Mouse (Mus musculus): ENCODE data around the gene Dnajb4.

- TF ChIP-seq CTCF (IDR thresholded peaks at IDR 0.05; ENCODE audit: borderline replicate concordance, insufficient read depth, low read length) (no peak), POLR2A (IDR thresholded peaks at IDR 0.05; ENCODE audit: low read depth, low read length) (no peak)
Observed at GRCm38 (mm10) chr3:152201181-152201580, 8.9 kb downstream of the Dnajb4 start.

Data from embryonic fibroblast, embryonic 13.5 days (primary cell).